Mouse (Mus musculus) cerebellum, adult 2 months (tissue): ENCODE data around the gene Kalrn. TPM values are rescaled to one million over a fixed set of nuclear protein-coding genes. Genes with fewer than 3 reads are reported as not detected.
A peak's percentile ranks its signal among the peaks of the same experiment; 100 is the strongest.

ENCODE experiments used
- DNase-seq, 2 experiments: peaks; one replicate each; pipeline ENCODE4 v3.0.0; 2021
- H3K27ac ChIP-seq: fragments of 200-500 bp; 2 replicates; pipeline ENCODE4 v1.5.1; 2012; ENCODE audit warnings: low read length, control low read depth, inconsistent platforms; ENCODE audit not compliant: insufficient read depth
- H3K27me3 ChIP-seq: fragments of 200-500 bp; 2 replicates; pipeline ENCODE4 v1.6.1; 2012; ENCODE audit warnings: inconsistent platforms, mild to moderate bottlenecking, low read length, moderate library complexity; ENCODE audit not compliant: control insufficient read depth, insufficient read depth
- H3K4me1 ChIP-seq: fragments of 200-500 bp; 2 replicates; pipeline ENCODE4 v1.6.1; 2011; ENCODE audit warnings: low read length; ENCODE audit not compliant: control insufficient read depth, insufficient read depth
- H3K4me3 ChIP-seq: fragments of 200-500 bp; replicated peaks from 2 replicates; pipeline ENCODE3; 2011; ENCODE audit warnings: mild to moderate bottlenecking, low read depth, low read length, control low read depth; ENCODE audit not compliant: insufficient read depth
- CTCF ChIP-seq: fragments of 200-500 bp; IDR thresholded peaks from 2 replicates; pipeline ENCODE4 v1.5.1; 2011; ENCODE audit warnings: low read depth, mild to moderate bottlenecking, control low read depth, low read length, moderate library complexity, borderline replicate concordance; ENCODE audit not compliant: insufficient read depth
- POLR2A ChIP-seq: fragments of 200-500 bp; IDR thresholded peaks from 2 replicates; pipeline ENCODE4 v1.6.1; 2011; ENCODE audit warnings: low read length, control low read depth, borderline replicate concordance; ENCODE audit not compliant: insufficient read depth
- WGBS: fragments of 180-500 bp; shearing (Covaris S2); methylation state at CpG from one replicate; pipeline ENCODE4 v1.1.7; 2018; 5-methylcytosine and 5-hydroxymethylcytosine counted together
- polyA plus RNA-seq: library from polyadenylated mRNA; depleted of rRNA; stranded (reverse); fragments of >200 nt; gene quantifications from 2 replicates; pipeline ENCODE4 v1.2.3, GENCODE M21; 2012

Kalrn gene
- polyA plus RNA-seq, 1 experiment = 17.9 TPM

GRCm38 (mm10) chr16:33938311-33939132, 634.8 kb downstream of the Kalrn start:
- H3K27me3 ChIP-seq = no peaks in the 10 kb centered on the region
- H3K27ac ChIP-seq = peak overlapping the region; percentile 27; the same call in 1 of the 2 replicates
- 49% methylated on average over 12 of the region's 12 CpGs for WGBS
- peak; percentile 61 to 64 for DNase-seq
- H3K4me1 ChIP-seq = peaks cover 46% of the 10 kb centered on the region
- no peak overlapping the region for H3K4me3 ChIP-seq
- TF ChIP-seq POLR2A (no peak), CTCF (no peak)

- DNase-seq = peak; percentile 91 to 93
- Histone ChIP-seq H3K27me3 (no peaks in the 10 kb centered on the region), H3K27ac (peak overlapping the region; percentile 27; the same call in 1 of the 2 replicates), H3K4me3 (no peak overlapping the region), H3K4me1 (peaks cover 43% of the 10 kb centered on the region)
- 7% methylated on average over 8 of the region's 8 CpGs for WGBS
- TF ChIP-seq POLR2A = no peak
- TF ChIP-seq CTCF = no peak
Observed at GRCm38 (mm10) chr16:33937567-33937966, 635.8 kb downstream of the Kalrn start.

GRCm38 (mm10) chr16:33936885-33937284, 636.4 kb downstream of the Kalrn start:
- Histone ChIP-seq H3K27me3 (no peaks in the 10 kb centered on the region), H3K4me3 (no peak overlapping the region), H3K4me1 (peaks cover 47% of the 10 kb centered on the region), H3K27ac (0 out of 2 replicates have a peak overlapping the region, but pooled peaks have one; percentile 6)
- no peak for DNase-seq
- WGBS = 92% methylated on average over 4 of the region's 4 CpGs
- TF ChIP-seq POLR2A (no peak), CTCF (no peak)

GRCm38 (mm10) chr16:33935407-33935785, 637.9 kb downstream of the Kalrn start:
- WGBS = 92% methylated on average over 6 of the region's 6 CpGs
- H3K4me3 ChIP-seq = no peak overlapping the region
- DNase-seq = no peak
- H3K27me3 ChIP-seq = no peaks in the 10 kb centered on the region
- no peak overlapping the region for H3K27ac ChIP-seq
- TF ChIP-seq CTCF (no peak), POLR2A (no peak)
- peaks cover 38% of the 10 kb centered on the region for H3K4me1 ChIP-seq

- DNase-seq = no peak
- no peak overlapping the region for H3K4me3 ChIP-seq
- peaks cover 33% of the 10 kb centered on the region for H3K4me1 ChIP-seq
- no peaks in the 10 kb centered on the region for H3K27me3 ChIP-seq
- TF ChIP-seq POLR2A = no peak
- TF ChIP-seq CTCF = no peak
- H3K27ac ChIP-seq = no peak overlapping the region
- WGBS = 66% methylated on average over 5 of the region's 5 CpGs
Observed at GRCm38 (mm10) chr16:33934701-33935406, 638.5 kb downstream of the Kalrn start.

- Histone ChIP-seq H3K27ac (no peak overlapping the region), H3K4me1 (peaks cover 24% of the 10 kb centered on the region), H3K4me3 (no peak overlapping the region), H3K27me3 (no peaks in the 10 kb centered on the region)
- no peak for DNase-seq
- WGBS = 85% methylated on average over 11 of the region's 11 CpGs
- no peak for TF ChIP-seq CTCF
- TF ChIP-seq POLR2A = no peak
Observed at GRCm38 (mm10) chr16:33933411-33933810, 639.9 kb downstream of the Kalrn start.

GRCm38 (mm10) chr16:33932126-33932525, 641.2 kb downstream of the Kalrn start:
- Histone ChIP-seq H3K27ac (no peak overlapping the region), H3K27me3 (no peaks in the 10 kb centered on the region), H3K4me1 (peaks cover 13% of the 10 kb centered on the region), H3K4me3 (no peak overlapping the region)
- WGBS = 45% methylated on average over 5 of the region's 5 CpGs
- TF ChIP-seq CTCF = no peak
- no peak for TF ChIP-seq POLR2A
- no peak for DNase-seq
